Mouse (Mus musculus) testis, postnatal 10 days (tissue): ENCODE measurements around the gene D10Wsu102e.
"Not testable (repeated sequence)": the region's sequence is repeated elsewhere in the genome, so short reads cannot be mapped to it uniquely, and the experiment has no call there.

Source experiments
- DNase-seq: peaks from one replicate; pipeline ENCODE4 v3.0.0; 2021; ENCODE audit warnings: low spot score

The D10Wsu102e gene

DNA sequence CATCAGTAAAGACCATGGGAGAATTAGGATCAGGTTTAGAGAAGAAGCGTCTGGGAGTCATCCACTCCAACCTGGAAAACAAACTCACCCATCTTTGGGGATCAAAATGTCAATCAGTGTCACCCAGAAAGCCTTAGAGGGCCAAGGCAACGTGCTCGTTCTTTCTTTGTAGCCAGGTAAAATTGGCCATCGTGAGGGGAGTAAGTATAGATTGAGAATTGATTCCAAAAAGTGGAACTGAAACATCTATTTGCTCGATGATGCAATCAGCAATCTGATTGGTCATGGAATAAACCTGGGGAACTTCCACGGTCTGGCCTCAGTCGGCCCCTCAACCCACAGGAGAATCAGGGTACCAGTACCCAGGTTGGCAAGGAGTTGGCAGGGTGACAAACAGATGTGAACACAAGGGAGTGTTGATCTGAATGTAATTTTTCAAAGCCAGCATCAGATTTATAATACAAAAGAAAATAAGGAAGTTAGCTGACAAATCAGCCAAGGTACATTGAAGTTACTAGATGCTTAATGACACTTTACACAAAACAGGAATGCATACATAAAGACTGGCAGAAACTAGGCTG, 25.4 kb downstream of the D10Wsu102e start:
- no peak for DNase-seq

- DNase-seq, result no peak
These were observed 37.3 kb downstream of the D10Wsu102e start for GRCm38 (mm10) chr10:83397336-83397735.

- DNase-seq, result not testable (repeated sequence)
These were observed 40.9 kb downstream of the D10Wsu102e start for GRCm38 (mm10) chr10:83400896-83401295.

GRCm38 (mm10) chr10:83405031-83405430, 45.0 kb downstream of the D10Wsu102e start:
- no peak for DNase-seq

DNA sequence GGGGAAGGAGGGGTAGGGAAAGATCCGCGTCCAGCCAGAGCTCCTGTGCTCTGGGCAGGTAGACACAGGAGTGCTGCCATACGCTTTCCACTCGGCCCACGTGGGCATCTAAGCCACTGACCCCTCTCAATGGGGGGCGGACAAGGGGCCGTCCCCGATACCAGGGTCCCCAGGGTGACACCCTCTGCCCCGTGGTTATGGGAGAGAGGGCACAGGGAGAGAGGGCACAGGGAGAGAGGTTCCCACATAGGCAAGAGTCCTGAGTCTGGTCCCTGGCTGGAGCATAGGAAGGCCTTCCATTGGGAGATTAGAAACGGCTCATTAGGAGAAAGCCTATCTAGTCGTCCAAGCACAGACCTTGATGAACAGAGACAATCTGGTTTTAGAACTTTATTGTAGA, 45.7 kb downstream of the D10Wsu102e start:
- DNase-seq, result no peak

GRCm38 (mm10) chr10:83407141-83407540, 47.1 kb downstream of the D10Wsu102e start:
- no peak for DNase-seq

DNA sequence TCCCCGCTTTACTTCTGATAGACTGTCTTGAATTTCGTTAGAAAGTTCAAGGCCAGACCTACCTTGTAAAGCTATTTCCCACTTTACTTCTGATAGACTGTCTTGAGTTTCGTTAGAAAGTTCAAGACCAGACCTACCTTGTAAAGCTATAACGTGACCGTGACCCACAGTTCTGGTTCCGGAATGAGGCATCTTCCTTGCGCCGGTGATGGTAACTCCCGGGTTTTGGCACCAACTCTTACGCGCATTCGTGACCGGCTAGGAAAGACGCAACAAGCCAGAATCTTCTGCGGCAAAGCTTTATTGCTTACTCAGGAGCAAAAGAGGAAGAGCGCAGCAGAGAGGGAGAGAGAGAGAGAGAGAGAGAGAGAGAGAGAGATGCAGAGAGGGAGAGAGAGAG, 58.4 kb downstream of the D10Wsu102e start:
- not testable (repeated sequence) for DNase-seq

DNA sequence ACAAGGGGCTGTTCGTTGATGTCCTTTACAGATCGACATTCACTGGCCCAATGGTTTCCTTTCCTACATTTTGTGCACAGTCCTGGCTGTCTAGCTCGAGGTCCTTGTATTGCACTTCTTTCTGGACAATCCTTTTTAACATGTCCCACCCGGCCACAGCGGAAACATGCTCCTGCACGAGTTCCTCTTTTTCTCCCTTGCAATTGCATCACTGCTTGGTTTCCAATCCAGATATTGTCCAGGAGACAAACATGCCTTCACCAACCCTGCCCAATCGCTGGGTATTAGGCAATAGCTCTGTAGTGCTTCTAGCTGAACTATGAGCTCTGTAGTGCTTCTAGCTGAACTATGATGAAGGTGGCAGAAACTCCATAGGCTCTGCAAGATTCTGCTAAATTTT, 88.6 kb downstream of the D10Wsu102e start:
- DNase-seq, result no peak

- no peak for DNase-seq
These were observed 97.5 kb downstream of the D10Wsu102e start for GRCm38 (mm10) chr10:83457531-83457930.

GRCm38 (mm10) chr10:83475226-83475625, 115.2 kb downstream of the D10Wsu102e start:
- DNase-seq, result no peak

GRCm38 (mm10) chr10:83477286-83477685, 117.3 kb downstream of the D10Wsu102e start:
- DNase-seq, result no peak

- DNase-seq, result peak; percentile 16
These were observed 130.5 kb downstream of the D10Wsu102e start for GRCm38 (mm10) chr10:83490506-83490905.

- DNase-seq, result no peak
These were observed 137.3 kb downstream of the D10Wsu102e start for GRCm38 (mm10) chr10:83497321-83497720.

DNA sequence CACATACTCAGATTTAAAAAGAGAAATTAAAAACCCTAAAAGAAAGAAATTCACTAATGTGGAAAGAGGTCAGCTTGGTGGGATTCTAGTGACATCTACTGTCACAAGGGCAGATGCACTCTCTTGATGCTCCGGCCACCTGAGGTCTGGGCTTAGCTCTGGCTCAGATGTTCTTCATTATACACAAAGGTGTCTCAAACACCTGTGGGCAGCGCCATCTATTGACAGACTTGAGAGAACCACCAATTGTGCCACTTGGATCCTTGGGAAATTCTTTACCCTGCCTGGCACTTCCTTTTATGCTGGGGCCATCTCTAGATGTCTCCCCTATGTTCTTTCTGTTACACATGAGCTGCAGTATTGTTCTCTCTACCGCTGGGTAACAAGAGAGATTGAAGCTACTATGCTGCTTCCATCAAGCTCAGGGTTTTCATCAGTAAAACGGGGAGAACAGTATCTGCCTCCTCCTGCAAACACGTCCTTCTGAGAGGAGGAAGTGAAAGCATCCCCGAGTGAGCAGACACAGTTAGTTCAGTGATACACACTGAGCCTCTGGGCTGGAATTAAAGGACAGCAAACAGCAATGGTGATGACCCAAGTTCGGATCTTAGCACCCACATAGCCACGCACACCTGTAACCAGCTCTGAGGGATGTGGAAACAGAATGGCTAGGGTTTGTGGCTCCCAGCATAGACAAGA, 149.1 kb downstream of the D10Wsu102e start:
- no peak for DNase-seq

DNA sequence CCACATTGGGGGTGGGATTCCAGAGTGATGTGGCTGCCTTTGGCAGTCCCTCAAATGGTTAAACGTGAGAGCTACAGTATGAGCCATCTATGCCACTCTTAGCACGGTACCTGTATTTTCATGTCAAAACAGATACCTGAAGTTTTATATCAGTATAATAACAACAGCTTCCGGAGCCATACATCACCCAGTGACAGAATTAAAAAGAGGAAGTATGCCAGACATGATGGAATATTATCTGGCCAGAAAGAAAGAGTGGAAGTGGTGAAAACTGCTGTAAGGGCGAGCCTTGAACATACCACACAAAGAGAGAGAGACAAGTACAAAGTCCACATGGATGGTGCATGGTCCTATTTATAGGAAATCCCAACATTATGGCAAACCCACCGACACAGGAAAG, 151.3 kb downstream of the D10Wsu102e start:
- no peak for DNase-seq

GRCm38 (mm10) chr10:83513736-83514135, 153.7 kb downstream of the D10Wsu102e start:
- no peak for DNase-seq

- DNase-seq, result no peak
These were observed 161.0 kb downstream of the D10Wsu102e start for GRCm38 (mm10) chr10:83520990-83521389.

DNA sequence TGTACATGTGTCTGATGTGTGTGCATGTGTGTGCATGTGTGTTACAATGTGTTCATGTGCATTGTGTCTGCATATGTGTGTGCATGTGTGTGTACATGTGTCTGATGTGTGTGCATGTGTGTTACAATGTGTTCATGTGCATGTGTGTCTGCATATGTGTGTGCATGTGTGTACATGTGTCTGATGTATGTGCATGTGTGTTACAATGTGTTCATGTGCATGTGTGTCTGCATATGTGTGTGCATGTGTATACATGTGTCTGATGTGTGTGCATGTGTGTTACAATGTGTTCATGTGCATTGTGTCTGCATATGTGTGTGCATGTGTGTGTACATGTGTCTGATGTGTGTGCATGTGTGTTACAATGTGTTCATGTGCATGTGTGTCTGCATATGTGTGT, 164.2 kb downstream of the D10Wsu102e start:
- DNase-seq, result not testable (repeated sequence)

GRCm38 (mm10) chr10:83530384-83530967, 170.5 kb downstream of the D10Wsu102e start:
- no peak for DNase-seq

- peak; percentile 53 for DNase-seq
These were observed 173.4 kb downstream of the D10Wsu102e start for GRCm38 (mm10) chr10:83533258-83533909.

DNA sequence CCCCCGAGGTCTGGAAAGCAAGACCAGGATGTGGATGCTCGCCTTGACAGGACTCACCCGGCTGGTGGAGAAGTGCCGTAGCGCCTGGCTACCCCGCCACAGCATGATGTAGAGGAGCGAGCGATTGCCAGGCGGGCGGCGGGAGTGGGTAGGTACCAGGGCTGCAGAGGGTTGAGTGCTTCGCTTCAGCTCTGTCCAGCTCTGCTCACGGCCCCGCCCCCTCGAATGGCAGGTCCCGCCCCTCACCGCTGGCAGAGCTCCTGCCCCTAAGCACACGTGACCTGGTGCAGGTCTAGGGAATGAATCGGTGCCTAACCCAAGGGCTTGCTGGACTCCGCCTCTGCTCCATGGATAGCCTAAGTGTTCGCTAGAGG, 173.9 kb downstream of the D10Wsu102e start, which contains the start of gene Aldh1l2:
Gene Aldh1l2 (minus strand): TSS at position 231 of the 374 bp plus-strand sequence.
- peak; percentile 81 for DNase-seq

- no peak for DNase-seq
These were observed 176.4 kb downstream of the D10Wsu102e start for GRCm38 (mm10) chr10:83536436-83536835.
